Mouse (Mus musculus) neural tube, embryonic 12.5 days (tissue): ENCODE data around the gene Olig3. TPM values are rescaled to one million over a fixed set of nuclear protein-coding genes. Genes with fewer than 3 reads are reported as not detected.

ENCODE experiments used
- ATAC-seq: fragments of 200-750 bp; cut with Nextera tagmentation; 2 replicates; pipeline ENCODE4 v1.8.0; 2017; ENCODE audit warnings: low read depth, mild to moderate bottlenecking, moderate TSS enrichment, moderate library complexity; ENCODE audit not compliant: low FRiP score
- H3K27ac ChIP-seq: fragments of 300-500 bp; sonication (generic); 2 replicates; pipeline ENCODE4 v1.5.1; 2016
- H3K27me3 ChIP-seq: fragments of 300-500 bp; sonication (generic); replicated peaks from 2 replicates; pipeline ENCODE4 v1.6.1; 2016; ENCODE audit warnings: mild to moderate bottlenecking
- H3K36me3 ChIP-seq: fragments of 300-500 bp; sonication (generic); 2 replicates; pipeline ENCODE4 v1.6.1; 2016; ENCODE audit warnings: mild to moderate bottlenecking
- H3K4me1 ChIP-seq: fragments of 300-500 bp; sonication (generic); 2 replicates; pipeline ENCODE4 v1.6.1; 2016
- H3K4me2 ChIP-seq: fragments of 300-500 bp; sonication (generic); replicated peaks from 2 replicates; pipeline ENCODE4 v1.6.1; 2016; ENCODE audit warnings: mild to moderate bottlenecking
- H3K4me3 ChIP-seq: fragments of 300-500 bp; sonication (generic); 2 replicates; pipeline ENCODE4 v1.5.1; 2016
- H3K9ac ChIP-seq: fragments of 300-500 bp; sonication (generic); 2 replicates; pipeline ENCODE4 v1.6.1; 2016; ENCODE audit warnings: mild to moderate bottlenecking
- H3K9me3 ChIP-seq: fragments of 300-500 bp; sonication (generic); 2 replicates; pipeline ENCODE4 v1.6.1; 2016; ENCODE audit warnings: mild to moderate bottlenecking
- WGBS: fragments of 180-500 bp; shearing (Covaris S2); methylation state at CpG from one replicate; pipeline ENCODE4 v1.1.7; 2016; 5-methylcytosine and 5-hydroxymethylcytosine counted together
- polyA plus RNA-seq: library from polyadenylated mRNA; unstranded; fragments of >200 nt; fragmentation: Nextera tagmentation; extraction: Ambion mirVana; gene quantifications from 2 replicates; pipeline ENCODE4 v1.2.1, GENCODE M21; 2016

Olig3 gene
- polyA plus RNA-seq = 35.7 and 44.0 TPM in 2 replicates

GRCm38 (mm10) chr10:19356071-19356583 is at the start of gene Olig3:
TSS of gene Olig3 (plus strand) at chr10:19356533.
- Histone ChIP-seq H3K36me3 (no peaks in the 10 kb centered on the region), H3K27me3 (peaks cover 95% of the 10 kb centered on the region), H3K27ac (no peak within 1 kb of the TSS), H3K4me1 (peaks cover 15% of the 10 kb centered on the region), H3K9ac (peak within 1 kb of the TSS; percentile 49), H3K9me3 (no peaks in the 10 kb centered on the region), H3K4me3 (peak within 1 kb of the TSS; percentile 34), H3K4me2 (peak within 1 kb of the TSS; percentile 56)
- ATAC-seq = peak; percentile 5; the same call in 1 of the 2 replicates
- under 1% methylated on average over 9 of the region's 9 CpGs for WGBS

- Histone ChIP-seq H3K4me3 (no peak overlapping the region), H3K4me1 (peaks cover 11% of the 10 kb centered on the region), H3K4me2 (no peak overlapping the region), H3K36me3 (no peaks in the 10 kb centered on the region), H3K9me3 (no peaks in the 10 kb centered on the region), H3K27ac (no peak overlapping the region), H3K9ac (no peak overlapping the region), H3K27me3 (peaks cover 47% of the 10 kb centered on the region)
- peak; percentile 96 for ATAC-seq
- WGBS = 22% methylated on average over 5 of the region's 5 CpGs
These were observed 46.5 kb upstream of the Olig3 start for GRCm38 (mm10) chr10:19309681-19310395.

- Histone ChIP-seq H3K9ac (no peak overlapping the region), H3K4me1 (peaks cover 11% of the 10 kb centered on the region), H3K27me3 (peaks cover 53% of the 10 kb centered on the region), H3K27ac (no peak overlapping the region), H3K36me3 (no peaks in the 10 kb centered on the region), H3K4me3 (no peak overlapping the region), H3K4me2 (no peak overlapping the region), H3K9me3 (no peaks in the 10 kb centered on the region)
- WGBS = 43% methylated on average over 5 of the region's 5 CpGs
- ATAC-seq = no peak
These were observed 45.9 kb upstream of the Olig3 start for GRCm38 (mm10) chr10:19310471-19310870.

GRCm38 (mm10) chr10:19317962-19318812 is 38.1 kb upstream of the Olig3 start:
- H3K9ac ChIP-seq = no peak overlapping the region
- ATAC-seq = peak; percentile 95
- peaks cover 2% of the 10 kb centered on the region for H3K4me1 ChIP-seq
- peaks cover 73% of the 10 kb centered on the region for H3K27me3 ChIP-seq
- H3K36me3 ChIP-seq = no peaks in the 10 kb centered on the region
- H3K4me3 ChIP-seq = no peak overlapping the region
- no peak overlapping the region for H3K4me2 ChIP-seq
- no peak overlapping the region for H3K27ac ChIP-seq
- WGBS = 41% methylated on average over 19 of the region's 19 CpGs
- no peaks in the 10 kb centered on the region for H3K9me3 ChIP-seq

- 84% methylated on average over 2 of the region's 2 CpGs for WGBS
- H3K9me3 ChIP-seq = no peaks in the 10 kb centered on the region
- no peak overlapping the region for H3K9ac ChIP-seq
- H3K4me1 ChIP-seq = peaks cover 2% of the 10 kb centered on the region
- H3K4me3 ChIP-seq = no peak overlapping the region
- H3K36me3 ChIP-seq = no peaks in the 10 kb centered on the region
- H3K27ac ChIP-seq = no peak overlapping the region
- H3K4me2 ChIP-seq = no peak overlapping the region
- H3K27me3 ChIP-seq = peaks cover 45% of the 10 kb centered on the region
- ATAC-seq = no peak
These were observed 34.6 kb upstream of the Olig3 start for GRCm38 (mm10) chr10:19321781-19322180.

GRCm38 (mm10) chr10:19329191-19329777 is 27.0 kb upstream of the Olig3 start:
- Histone ChIP-seq H3K9ac (no peak overlapping the region), H3K9me3 (no peaks in the 10 kb centered on the region), H3K27me3 (peaks cover 29% of the 10 kb centered on the region), H3K4me3 (no peak overlapping the region), H3K36me3 (no peaks in the 10 kb centered on the region), H3K27ac (no peak overlapping the region), H3K4me2 (no peak overlapping the region), H3K4me1 (peaks cover 5% of the 10 kb centered on the region)
- WGBS = 15% methylated on average over 3 of the region's 3 CpGs
- peak; percentile 70 for ATAC-seq

GRCm38 (mm10) chr10:19333425-19333824 is 22.9 kb upstream of the Olig3 start:
- no peak overlapping the region for H3K4me2 ChIP-seq
- no peak overlapping the region for H3K4me3 ChIP-seq
- peaks cover 15% of the 10 kb centered on the region for H3K27me3 ChIP-seq
- ATAC-seq = no peak
- no peak overlapping the region for H3K9ac ChIP-seq
- WGBS = 90% methylated on average over 1 of the region's 1 CpGs
- H3K36me3 ChIP-seq = no peaks in the 10 kb centered on the region
- no peaks in the 10 kb centered on the region for H3K9me3 ChIP-seq
- peaks cover 5% of the 10 kb centered on the region for H3K4me1 ChIP-seq
- H3K27ac ChIP-seq = no peak overlapping the region

- no peak overlapping the region for H3K27ac ChIP-seq
- peaks cover 15% of the 10 kb centered on the region; the same call in 1 of the 2 replicates for H3K27me3 ChIP-seq
- H3K9ac ChIP-seq = no peak overlapping the region
- 11% methylated on average over 18 of the region's 18 CpGs for WGBS
- no peaks in the 10 kb centered on the region for H3K9me3 ChIP-seq
- no peak overlapping the region for H3K4me3 ChIP-seq
- no peaks in the 10 kb centered on the region for H3K36me3 ChIP-seq
- H3K4me1 ChIP-seq = no peaks in the 10 kb centered on the region
- 0 out of 2 replicates have a peak overlapping the region, but pooled peaks have one; percentile 16 for H3K4me2 ChIP-seq
- no peak for ATAC-seq
These were observed 17.4 kb upstream of the Olig3 start for GRCm38 (mm10) chr10:19338695-19339630.

GRCm38 (mm10) chr10:19344039-19344438 is 12.3 kb upstream of the Olig3 start:
- Histone ChIP-seq H3K4me3 (no peak overlapping the region), H3K27ac (no peak overlapping the region), H3K4me1 (no peaks in the 10 kb centered on the region), H3K36me3 (no peaks in the 10 kb centered on the region), H3K4me2 (no peak overlapping the region), H3K9ac (no peak overlapping the region), H3K27me3 (peaks cover 25% of the 10 kb centered on the region), H3K9me3 (no peaks in the 10 kb centered on the region)
- WGBS = 93% methylated on average over 6 of the region's 6 CpGs
- no peak for ATAC-seq

- 46% methylated on average over 3 of the region's 3 CpGs for WGBS
- Histone ChIP-seq H3K4me3 (no peak overlapping the region), H3K9ac (no peak overlapping the region), H3K36me3 (no peaks in the 10 kb centered on the region), H3K27me3 (peaks cover 45% of the 10 kb centered on the region), H3K9me3 (no peaks in the 10 kb centered on the region), H3K4me1 (peaks cover 5% of the 10 kb centered on the region; the same call in 1 of the 2 replicates), H3K4me2 (no peak overlapping the region), H3K27ac (no peak overlapping the region)
- no peak for ATAC-seq
These were observed 7.0 kb upstream of the Olig3 start for GRCm38 (mm10) chr10:19349326-19349725.
